Mouse (Mus musculus): ENCODE results near the gene Cckar. TPM values are rescaled to one million over a fixed set of nuclear protein-coding genes. Genes with fewer than 3 reads are reported as not detected.

Gene Cckar
- total RNA-seq (2021): not detected
- long read RNA-seq: 0 reads

DNA sequence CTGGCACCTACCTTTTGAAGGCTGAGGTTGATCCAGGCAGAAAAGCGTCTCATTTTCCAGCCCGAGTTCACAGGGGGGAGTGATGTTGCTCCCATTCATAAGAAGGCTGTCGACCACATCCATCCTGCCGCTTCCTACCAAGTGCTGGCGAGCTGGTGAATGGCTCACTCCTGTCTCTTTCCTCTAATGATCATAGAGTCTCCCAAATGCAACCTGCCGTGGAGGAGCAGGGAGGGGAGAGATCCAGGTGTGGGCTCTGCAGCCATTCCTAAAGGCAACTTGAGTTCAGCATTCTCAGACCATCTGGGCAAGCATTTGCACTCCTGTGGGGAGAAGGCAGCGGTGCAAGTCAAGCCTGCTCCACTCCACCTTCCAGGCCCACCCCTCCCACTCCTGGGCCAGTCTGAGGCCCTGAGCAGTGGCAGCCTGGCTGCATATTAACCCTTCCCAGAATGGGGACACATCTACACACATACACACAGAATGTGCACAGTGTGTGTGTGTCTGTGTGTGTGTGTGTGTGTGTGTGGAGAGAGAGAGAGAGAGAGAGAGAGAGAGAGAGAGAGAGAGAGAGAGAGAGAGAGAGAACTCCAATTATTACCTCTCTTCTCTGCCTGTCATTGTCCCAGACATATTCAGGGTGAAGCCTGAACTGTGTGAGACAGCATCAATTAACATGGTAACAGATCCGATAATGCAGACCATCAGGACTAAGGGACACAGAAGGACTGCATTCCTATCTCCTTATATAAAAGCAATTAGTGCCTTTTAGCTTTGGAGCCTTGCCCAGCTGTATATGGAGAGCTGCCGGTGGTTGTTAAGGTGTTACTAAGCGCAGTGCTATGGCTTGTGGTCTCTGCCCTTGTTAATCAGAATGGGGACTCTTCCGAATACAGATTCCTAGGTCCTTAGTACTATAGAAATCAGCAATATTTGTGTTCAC is at the start of gene Cckar:
Cckar (minus strand) TSS at position 471 of the 943 bp plus-strand sequence.
- no peak for DNase-seq (ENCODE audit: low spot score in 2 of 2)

DNA sequence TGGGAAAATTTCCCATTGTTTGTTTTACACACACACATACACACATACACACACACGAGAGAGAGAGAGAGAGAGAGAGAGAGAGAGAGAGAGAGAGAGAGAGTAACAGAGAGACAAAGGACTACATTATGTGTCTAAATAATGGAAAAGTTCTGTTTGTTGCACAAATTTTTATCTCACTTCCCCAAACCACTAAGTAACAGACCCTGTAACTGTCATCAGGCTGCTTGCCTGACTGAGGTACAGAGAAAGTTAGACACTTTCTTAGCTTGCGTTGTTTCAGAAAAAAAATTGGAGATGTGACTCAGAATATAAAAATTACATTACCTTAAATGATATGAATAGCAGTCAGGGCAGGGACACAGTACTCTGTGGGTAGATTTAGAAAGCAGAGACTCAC is 36.6 kb upstream of the Cckar start:
- no peak for DNase-seq (ENCODE audit: low spot score in 2 of 2)

DNA sequence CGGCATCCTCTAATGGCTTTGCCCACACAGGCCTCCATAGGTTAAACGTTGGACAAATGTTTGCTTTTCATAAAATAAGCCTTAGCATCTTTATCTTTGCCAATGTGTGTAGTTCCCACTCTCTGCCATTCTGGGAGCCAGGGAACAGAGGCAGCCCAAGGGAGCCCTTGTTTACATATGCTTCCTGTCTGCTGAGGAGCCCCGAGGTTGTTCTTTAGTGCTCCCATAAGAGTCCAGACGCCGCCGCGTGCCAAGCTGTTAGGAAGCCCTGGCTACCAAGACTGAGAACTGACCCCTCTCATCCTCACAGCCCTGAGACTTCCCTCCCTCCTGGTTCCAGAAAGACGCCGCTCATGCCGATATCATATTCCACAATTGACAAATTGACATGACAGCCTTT is 25.4 kb upstream of the Cckar start:
- DNase-seq (ENCODE audit: low spot score in 2 of 2): no peak

- DNase-seq (ENCODE audit: low spot score in 2 of 2): no peak
Observed at GRCm38 (mm10) chr5:53727606-53728005, 20.1 kb upstream of the Cckar start.

- no peak for DNase-seq (ENCODE audit: low spot score in 2 of 2)
Observed at GRCm38 (mm10) chr5:53726011-53726410, 18.5 kb upstream of the Cckar start.

DNA sequence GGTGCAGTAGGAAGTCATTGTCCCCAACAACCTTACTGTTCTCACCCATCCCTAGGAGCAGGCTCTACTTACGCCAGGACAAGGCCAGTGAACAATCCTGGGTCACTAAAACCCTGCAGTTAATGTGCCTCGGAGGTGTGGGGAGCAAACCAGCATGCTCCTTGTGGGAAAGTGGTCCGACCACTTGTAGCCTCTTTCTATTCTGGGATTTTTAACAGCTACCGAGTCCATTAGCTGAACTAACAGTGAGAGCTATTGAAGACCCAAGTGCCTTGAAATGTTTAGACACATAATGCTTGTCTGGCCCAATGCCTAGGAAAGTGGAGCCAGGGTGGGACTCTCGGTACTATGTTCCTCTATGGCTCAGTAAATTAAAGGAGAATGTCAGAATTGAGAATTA is 9.0 kb upstream of the Cckar start:
- no peak for DNase-seq (ENCODE audit: low spot score in 2 of 2)

GRCm38 (mm10) chr5:53711277-53711676 is 3.8 kb upstream of the Cckar start:
- no peak for DNase-seq (ENCODE audit: low spot score in 2 of 2)

DNA sequence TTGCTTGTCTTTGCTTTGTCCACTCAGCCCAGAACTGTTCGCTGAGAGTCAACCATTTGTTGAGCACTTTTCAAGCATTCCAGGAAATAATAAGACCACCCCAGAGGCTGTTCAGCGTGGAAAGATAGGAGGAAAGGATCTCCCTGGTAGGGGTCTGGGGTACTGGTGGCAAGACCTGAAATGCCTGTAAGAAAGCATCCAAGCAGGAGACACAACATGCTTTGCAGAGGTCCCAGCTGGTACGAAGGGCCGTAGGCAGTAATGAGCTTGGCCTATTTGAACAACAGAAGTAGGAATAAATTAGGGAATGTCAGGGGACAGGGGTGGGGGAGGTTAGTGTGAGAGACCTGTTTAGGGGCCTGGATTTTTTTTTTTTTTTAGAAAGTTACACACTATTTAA is 686 bp upstream of the Cckar start:
- DNase-seq (ENCODE audit: low spot score in 2 of 2): no peak

DNA sequence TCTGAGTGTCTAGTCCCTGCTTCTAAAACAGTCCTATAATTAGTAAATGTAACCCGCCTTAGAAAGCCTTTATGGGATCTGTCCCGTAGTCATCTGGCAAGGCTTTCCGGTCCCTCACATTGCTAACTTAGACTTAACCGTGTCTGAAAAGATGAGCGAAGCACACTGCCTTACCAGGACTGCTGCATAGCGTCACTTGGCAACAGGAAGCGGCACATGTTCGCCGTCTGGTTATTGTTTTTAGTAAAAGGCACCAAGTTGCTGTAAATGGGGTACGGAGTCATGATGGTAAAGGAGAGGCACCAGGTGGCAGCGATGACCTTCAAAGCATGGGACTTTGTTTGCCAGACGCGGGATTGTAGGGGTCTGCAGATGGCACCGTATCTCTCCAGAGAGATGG is 4.8 kb downstream of the Cckar start:
- DNase-seq (ENCODE audit: low spot score in 2 of 2): peak; percentile 20 to 64

DNA sequence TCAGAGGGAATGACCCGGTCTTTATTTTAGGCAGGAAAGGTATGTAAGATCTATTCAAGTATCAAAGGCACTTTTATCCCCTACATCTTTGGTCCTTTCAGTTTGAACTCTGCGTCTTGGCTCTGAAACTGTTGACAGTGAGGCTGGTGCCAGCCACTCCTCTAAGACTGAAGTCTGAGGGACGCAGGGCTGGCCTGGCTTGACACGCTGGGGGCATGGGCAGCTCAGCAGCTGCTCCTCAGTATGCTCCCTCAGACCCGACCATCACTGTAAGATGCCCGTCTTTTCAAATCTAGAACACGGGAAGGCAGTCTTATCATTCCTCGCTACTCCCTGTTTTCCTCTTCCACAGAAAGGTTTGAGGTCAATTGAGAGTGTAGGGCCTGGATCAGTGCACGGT is 9.7 kb downstream of the Cckar start:
- no peak for DNase-seq (ENCODE audit: low spot score in 2 of 2)

DNA sequence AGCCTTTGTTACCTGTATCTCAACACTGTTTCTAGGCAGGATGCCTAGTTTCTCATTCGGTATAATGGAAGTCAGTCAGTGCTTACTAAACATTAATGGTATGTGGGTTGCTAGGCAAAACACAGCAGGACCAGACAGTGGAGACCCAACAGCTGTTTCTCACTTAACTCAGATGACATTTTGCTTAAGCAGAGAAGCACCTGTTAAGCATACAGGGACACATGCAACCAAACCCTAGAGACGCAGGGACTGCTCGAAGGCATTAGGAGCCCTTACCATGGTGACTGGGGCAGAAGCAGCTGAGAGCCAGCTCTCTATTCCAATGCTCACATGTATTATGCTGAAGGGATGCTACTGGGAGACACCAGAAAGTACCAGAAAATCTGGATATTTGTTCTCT is 10.8 kb downstream of the Cckar start:
- DNase-seq (ENCODE audit: low spot score in 2 of 2): no peak

GRCm38 (mm10) chr5:53692662-53693061 is 14.8 kb downstream of the Cckar start:
- no peak for DNase-seq (ENCODE audit: low spot score in 2 of 2)

DNA sequence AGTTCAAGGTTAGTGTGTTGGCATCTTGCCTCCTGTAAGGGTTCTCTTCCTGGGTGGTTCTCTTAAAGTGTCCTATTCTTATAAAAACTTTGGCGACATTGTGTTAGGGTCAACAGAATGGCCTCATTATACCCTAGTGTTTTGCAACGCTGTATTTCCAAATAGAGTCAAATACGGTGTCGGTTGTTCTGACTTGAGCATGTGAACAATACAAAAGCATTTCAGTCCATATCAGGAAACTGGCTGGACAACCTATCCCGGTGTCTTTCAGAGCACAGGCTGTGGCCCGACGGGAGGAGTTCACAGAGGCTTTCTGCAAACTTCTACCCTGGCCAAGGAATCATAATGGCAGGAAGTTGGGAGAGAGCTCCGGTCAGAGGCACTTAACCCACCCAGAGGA is 15.4 kb downstream of the Cckar start:
- no peak for DNase-seq (ENCODE audit: low spot score in 2 of 2)

DNA sequence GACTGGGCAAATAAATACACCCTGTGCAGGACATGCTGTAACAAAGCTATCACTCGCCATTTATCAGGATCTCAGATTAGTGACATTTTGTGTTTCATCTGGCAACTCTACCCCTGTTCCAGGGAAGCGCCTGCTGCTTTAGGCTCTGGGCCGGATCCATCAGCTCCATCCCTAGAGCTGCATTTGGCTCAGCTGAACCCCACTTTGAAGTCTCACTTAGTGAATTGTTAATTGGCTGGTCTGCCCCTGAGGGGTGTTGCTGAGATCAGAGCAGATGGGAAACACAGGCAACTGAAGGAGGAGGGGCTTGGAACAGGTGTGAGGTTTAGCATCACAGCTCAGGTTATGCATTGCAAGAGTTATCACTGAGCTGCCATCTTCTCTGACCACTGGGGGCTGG is 15.9 kb downstream of the Cckar start:
- DNase-seq (ENCODE audit: low spot score in 2 of 2): peak in 1 of 2 experiments; percentile 20

DNA sequence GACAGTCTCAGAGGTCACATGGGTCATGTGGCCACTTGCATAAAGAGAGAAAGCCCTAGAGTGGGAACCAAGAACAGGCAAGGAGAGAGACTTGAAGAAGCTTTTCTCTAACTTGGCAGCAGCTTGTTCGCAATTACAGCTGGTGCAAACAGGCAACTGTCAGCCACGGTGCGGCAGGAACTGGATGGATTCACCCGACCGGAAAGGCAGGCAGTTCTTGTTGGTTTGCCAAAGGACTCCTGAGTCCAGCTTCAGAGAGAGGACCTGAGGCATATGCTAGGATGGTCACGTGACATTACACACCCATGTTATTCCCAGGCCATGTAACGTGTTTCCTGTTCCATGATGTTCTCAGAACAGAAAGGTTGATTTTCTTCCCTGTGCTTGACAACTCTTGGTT is 19.2 kb downstream of the Cckar start:
- DNase-seq (ENCODE audit: low spot score in 2 of 2): no peak

GRCm38 (mm10) chr5:53686379-53686778 is 21.1 kb downstream of the Cckar start:
- DNase-seq (ENCODE audit: low spot score in 2 of 2): no peak

- no peak for DNase-seq (ENCODE audit: low spot score in 2 of 2)
Observed at GRCm38 (mm10) chr5:53685623-53686022, 21.9 kb downstream of the Cckar start.

GRCm38 (mm10) chr5:53684417-53684816 is 23.1 kb downstream of the Cckar start:
- no peak for DNase-seq (ENCODE audit: low spot score in 2 of 2)

- no peak for DNase-seq (ENCODE audit: low spot score in 2 of 2)
Observed at GRCm38 (mm10) chr5:53683916-53684315, 23.6 kb downstream of the Cckar start.

DNA sequence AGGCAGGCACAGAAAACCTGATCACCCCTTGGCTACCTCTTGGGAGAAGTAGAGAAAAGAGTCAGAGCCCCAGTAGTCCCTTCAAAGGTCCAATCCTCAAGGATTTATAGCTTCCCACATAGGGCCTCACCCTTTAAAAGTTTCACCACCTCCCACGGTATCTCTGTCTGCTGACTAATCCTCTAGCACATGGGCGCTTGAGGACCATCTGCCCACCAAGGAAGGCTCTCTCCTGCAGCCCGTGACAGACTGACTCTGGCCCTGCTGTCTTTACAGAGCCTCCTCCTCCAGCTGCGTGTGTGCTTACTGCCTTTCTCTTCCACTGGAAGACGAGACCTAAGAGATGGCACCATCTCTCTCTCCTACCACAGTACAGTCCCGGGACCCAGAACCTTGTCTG is 27.9 kb downstream of the Cckar start:
- DNase-seq (ENCODE audit: low spot score in 2 of 2): peak; percentile 39 to 47

- no peak for DNase-seq (ENCODE audit: low spot score in 2 of 2)
Observed at GRCm38 (mm10) chr5:53678036-53678767, 29.3 kb downstream of the Cckar start.

DNA sequence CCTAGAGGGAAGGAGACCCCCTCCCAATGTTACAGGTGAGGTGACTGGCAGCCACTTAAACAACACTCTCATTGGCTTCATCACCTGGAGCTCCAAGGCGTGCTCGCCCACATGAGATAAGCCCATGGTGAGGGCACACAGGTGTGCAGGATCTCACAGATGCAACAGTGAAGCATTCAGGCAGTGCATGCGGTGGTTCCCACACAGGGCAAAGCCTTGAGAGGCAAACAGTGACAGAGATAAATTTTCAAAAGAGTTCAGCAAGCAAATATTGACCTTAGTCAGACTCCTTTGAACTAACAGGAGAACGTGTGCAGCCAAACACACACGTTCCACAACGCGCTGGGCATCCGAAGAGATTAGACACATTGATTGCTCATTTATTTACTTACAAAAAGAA is 30.8 kb downstream of the Cckar start:
- DNase-seq (ENCODE audit: low spot score in 2 of 2): no peak
